Mouse (Mus musculus) liver, postnatal 0 days (tissue): ENCODE measurements around the gene Gtpbp3.

Experiments
- CTCF ChIP-seq: sonication (generic); IDR thresholded peaks from 2 replicates; pipeline ENCODE4 v1.5.1; 2016; ENCODE audit warnings: antibody characterized with exemption, low read depth
- EP300 ChIP-seq: IDR thresholded peaks from 2 replicates; pipeline ENCODE4 v1.6.1; 2016; ENCODE audit warnings: antibody characterized with exemption, low read depth, mild to moderate bottlenecking

DNA sequence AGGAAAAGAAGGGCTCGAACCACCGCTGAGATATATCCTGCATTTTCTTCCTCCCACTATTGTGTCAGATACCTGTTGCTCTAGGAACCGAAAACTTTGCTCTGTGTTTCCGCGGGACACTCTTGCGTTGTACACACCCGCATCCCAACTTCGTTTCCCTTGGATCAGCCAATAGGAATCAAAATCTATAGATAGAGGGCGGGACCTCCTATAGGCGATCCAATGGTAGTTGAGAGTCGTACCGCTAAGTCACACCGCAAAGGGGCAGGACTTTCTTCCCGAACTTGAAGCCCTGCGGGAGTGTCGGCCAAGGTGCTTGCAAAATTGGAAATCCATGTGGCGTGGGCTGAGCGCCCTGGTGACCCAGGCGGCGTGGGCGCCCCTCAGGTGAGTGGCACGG lies 551 bp downstream of the Gtpbp3 start:
- TF ChIP-seq EP300 (no peak), CTCF (peak; percentile 20; the same call in 1 of the 2 replicates)
